Mouse (Mus musculus) adipose tissue, adult 10 weeks (tissue): ENCODE data around the gene Anxa9. TPM values are rescaled to one million over a fixed set of nuclear protein-coding genes. Genes with fewer than 3 reads are reported as not detected.

ENCODE experiments used
- polyA plus RNA-seq: library from polyadenylated mRNA; stranded (reverse); fragments of 350-450 nt; fragmentation: Illumina TruSeq; extraction: RNeasy Lipid Tissue Mini Kit (QIAGEN cat#74804); gene quantifications from one replicate; pipeline ENCODE4 v1.2.3, GENCODE M21; 2014; ENCODE audit warnings: low read depth, low replicate concordance

The Anxa9 gene
- polyA plus RNA-seq: 18.4 TPM

DNA sequence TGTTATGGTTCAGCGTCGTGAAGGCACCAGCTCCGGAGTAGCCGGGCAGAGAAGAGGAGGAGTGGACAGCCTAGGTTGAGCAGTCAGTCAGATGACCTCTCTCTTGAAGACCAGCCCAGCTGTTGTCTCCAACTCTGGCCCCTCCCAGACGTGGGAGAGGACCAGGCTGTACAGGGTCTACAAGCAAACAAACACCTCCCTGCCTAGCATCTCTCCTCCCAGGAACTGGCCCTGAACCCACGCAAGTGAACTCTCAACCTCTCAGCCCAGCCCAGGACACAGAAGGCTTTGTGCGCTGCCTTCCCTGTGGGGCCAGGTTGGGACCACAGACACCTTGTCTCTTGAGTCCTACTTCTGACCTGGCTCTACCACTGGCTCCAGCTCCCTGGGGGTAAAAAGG lies at the start of gene Anxa9:
Gene Anxa9 (minus strand): TSS at position 77 of the 400 bp plus-strand sequence.

DNA sequence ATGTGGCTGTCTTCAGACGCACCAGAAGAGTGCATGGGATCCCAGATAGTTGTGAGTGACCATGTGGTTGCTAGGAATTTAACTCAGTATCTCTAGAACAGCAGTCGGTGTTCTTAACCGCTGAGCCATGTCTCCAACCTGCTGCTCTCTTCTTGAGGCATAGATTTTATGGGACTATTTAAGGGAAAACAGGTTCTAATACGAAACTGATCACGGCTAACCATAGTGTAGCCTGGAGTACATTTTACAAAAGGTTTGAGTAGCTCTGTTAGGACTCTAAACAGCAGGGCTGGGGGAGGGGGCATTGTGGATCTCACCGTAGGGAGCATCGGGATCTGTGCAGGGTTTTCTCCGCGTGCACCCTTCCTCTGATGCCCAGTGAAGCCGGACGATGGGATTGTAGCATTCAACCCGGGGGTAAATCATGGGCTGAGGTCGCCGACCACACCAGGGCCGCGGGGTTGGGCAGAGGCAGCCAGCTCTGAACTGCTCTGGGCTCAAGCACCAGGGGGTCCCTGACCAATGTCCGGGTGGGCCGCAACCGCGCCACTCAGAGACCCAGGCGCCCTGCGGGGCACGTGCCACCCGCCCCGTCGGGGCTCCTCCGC lies 7.6 kb upstream of the Anxa9 start, which contains the start of gene Cers2:
Gene Cers2 (plus strand): TSS at position 306 of the 608 bp plus-strand sequence.

DNA sequence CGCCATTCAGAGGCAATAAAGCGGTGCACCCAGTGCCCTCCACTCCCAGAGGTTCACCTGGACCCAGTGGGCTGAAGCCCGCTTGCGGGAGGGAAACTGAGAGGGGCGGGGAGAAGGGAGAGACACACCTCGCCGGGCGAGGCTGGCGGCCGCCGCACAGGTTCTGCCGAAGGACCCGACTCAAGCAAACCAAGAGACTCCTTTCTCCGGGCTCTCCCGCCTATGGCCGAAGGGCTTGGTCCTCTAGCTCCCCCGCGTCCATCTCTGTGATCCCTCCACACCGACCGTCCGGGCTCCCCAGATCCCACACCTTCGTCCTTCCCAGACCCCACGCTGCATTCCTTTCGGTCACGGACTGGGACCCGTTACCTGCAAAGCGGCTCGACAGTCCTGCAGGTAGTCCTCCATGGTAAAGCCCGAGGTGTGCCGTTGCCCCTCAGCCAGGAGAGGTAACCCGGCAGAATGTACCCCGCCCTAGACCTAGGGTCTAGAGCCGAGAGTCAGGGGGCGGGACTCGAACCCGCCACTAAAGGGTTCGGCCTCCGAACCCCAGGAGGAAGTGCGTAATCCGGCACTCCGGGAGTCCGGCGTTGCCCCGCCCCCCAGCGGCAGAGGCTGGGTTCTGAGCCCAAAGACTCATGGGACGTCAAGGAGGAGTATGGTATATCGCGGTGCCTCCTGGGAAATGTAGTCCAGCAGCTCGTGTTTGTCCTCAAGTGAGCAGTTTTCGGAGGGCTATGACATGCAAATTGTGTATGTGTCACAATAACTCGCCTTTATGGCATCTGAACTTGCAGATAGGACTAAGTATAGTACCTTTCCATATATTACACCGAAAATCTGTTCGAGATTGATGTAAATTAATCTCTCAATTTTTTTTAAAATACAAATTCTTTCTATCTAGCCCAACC lies 25.5 kb downstream of the Anxa9 start, which contains the start of the genes Mindy1 and Prune1:
Gene Mindy1 (plus strand): TSS at position 130 of the 911 bp plus-strand sequence.
Gene Prune1 (minus strand): TSS at position 861 of the 911 bp plus-strand sequence.

DNA sequence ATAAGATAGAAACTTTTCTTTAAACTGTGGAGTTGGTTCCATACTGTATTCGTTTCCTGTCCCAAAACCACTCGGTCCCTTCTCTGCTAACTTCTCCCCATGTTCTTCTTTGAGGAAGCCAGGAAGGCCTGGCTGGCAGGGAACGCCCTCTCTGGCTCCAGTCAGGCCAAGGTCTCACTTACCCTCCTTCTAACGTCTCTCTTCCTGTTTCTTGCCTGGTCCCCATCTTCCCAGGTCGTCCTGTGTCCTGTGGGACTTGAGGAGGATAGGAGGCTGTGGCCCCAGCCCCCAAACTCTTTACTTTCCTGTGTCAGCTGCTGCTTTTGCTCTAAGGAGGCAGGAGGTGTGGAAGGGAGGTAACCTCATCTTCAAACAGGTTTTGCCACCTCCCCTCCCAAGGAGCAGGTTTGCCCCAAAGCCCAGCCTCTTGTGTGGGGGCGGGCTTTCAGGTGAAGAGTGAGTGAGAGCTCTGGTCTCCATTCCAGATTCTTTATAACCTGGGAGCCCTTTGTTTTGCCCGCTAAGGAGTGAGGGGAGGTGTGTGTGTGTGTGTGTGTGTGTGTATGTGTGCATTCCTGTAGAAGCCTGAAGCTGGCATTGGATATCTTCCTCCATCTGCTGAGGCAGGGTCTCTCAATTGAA lies 56.1 kb downstream of the Anxa9 start, which contains the start of gene Bnipl:
Gene Bnipl (minus strand): TSS at position 411 of the 642 bp plus-strand sequence.

Other genes starting within 250 kb of the Anxa9 start
- gene Pip5k1a, start 200.2 kb downstream of the Anxa9 start, polyA plus RNA-seq: 19.1 TPM
- 45.3 TPM for gene Vps72, start 196.2 kb downstream of the Anxa9 start, polyA plus RNA-seq
- 0.31 TPM for gene Tmod4, start 182.7 kb downstream of the Anxa9 start, polyA plus RNA-seq
- 34.3 TPM for gene Scnm1, start 173.2 kb downstream of the Anxa9 start, polyA plus RNA-seq
- 11.0 TPM for gene Lysmd1, start 173.1 kb downstream of the Anxa9 start, polyA plus RNA-seq
- 9.1 TPM for gene Tnfaip8l2, start 164.8 kb downstream of the Anxa9 start, polyA plus RNA-seq
- 4.2 TPM for gene Sema6c, start 146.7 kb downstream of the Anxa9 start, polyA plus RNA-seq
- 18.6 TPM for gene Gabpb2, start 89.3 kb downstream of the Anxa9 start, polyA plus RNA-seq
- gene Cdc42se1, start 78.4 kb downstream of the Anxa9 start, polyA plus RNA-seq: 69.2 TPM
- 22.7 TPM for gene Mllt11, start 75.0 kb downstream of the Anxa9 start, polyA plus RNA-seq
- 5.9 TPM for gene Gm128, start 65.6 kb downstream of the Anxa9 start, polyA plus RNA-seq
- 3.7 TPM for gene Bnipl, start 56.0 kb downstream of the Anxa9 start, polyA plus RNA-seq
- gene Mindy1, start 25.8 kb downstream of the Anxa9 start, polyA plus RNA-seq: 62.4 TPM
- 19.0 TPM for gene Prune1, start 25.1 kb downstream of the Anxa9 start, polyA plus RNA-seq
- 147 TPM for gene Cers2, start 7.6 kb upstream of the Anxa9 start, polyA plus RNA-seq
- gene Setdb1, start 50.0 kb upstream of the Anxa9 start, polyA plus RNA-seq: 22.0 TPM
- gene 4930558C23Rik, start 95.7 kb upstream of the Anxa9 start, polyA plus RNA-seq: 2.8 TPM
- gene Arnt, start 127.2 kb upstream of the Anxa9 start, polyA plus RNA-seq: 32.5 TPM
- 25.0 TPM for gene Ctsk, start 192.1 kb upstream of the Anxa9 start, polyA plus RNA-seq
- gene Ctss, start 219.6 kb upstream of the Anxa9 start, polyA plus RNA-seq: 92.8 TPM